Mouse (Mus musculus) adrenal gland, adult 18-20 months (tissue): ENCODE measurements around the gene Rbms1. TPM values are rescaled to one million over a fixed set of nuclear protein-coding genes. Genes with fewer than 3 reads are reported as not detected.

ENCODE experiments used
- DNase-seq, 2 experiments: peaks; one replicate each; pipeline ENCODE4 v3.0.0; 2021 to 2022; ENCODE audit warnings: low spot score in 2 of 2
- long read RNA-seq, 2 experiments: library from polyadenylated mRNA; stranded (forward); transcript quantifications; one replicate each; pipeline ENCODE4 v2.0.0; 2021
- total RNA-seq, 2 experiments: library from RNA; stranded (reverse); gene quantifications; 1 replicate in 1 of 2; 2 replicates in 1 of 2; pipeline ENCODE4 v1.2.3; 2021

The Rbms1 gene
- total RNA-seq: 10 to 100 TPM; 43.4 to 51.9 TPM
- long read RNA-seq, experiment 1, full-length matches to known transcripts: 10 of 33 reads
- long read RNA-seq, experiment 1, partial matches to known transcripts: 1 of 33 reads
- long read RNA-seq, experiment 1, other reads (novel, unspliced or antisense): 22 of 33 reads
- long read RNA-seq, experiment 2, full-length matches to known transcripts: 12 of 49 reads
- long read RNA-seq, experiment 2, partial matches to known transcripts: 1 of 49 reads
- long read RNA-seq, experiment 2, other reads (novel, unspliced or antisense): 36 of 49 reads

- DNase-seq: peak; percentile 67 to 70
Observed at GRCm38 (mm10) chr2:60962671-60963421, at the start of gene Rbms1. Gene Rbms1, minus strand, starts transcription at chr2:60963192.

- DNase-seq: no peak
Observed at GRCm38 (mm10) chr2:61012249-61012828, 49.3 kb upstream of the Rbms1 start.

- no peak for DNase-seq
Observed at GRCm38 (mm10) chr2:60986286-60986685, 23.3 kb upstream of the Rbms1 start.

- DNase-seq: no peak
Observed at GRCm38 (mm10) chr2:60978538-60979313, 15.7 kb upstream of the Rbms1 start.

GRCm38 (mm10) chr2:60972189-60972814, 9.3 kb upstream of the Rbms1 start:
- DNase-seq: no peak

- DNase-seq: no peak
Observed at GRCm38 (mm10) chr2:60963616-60964015, 624 bp upstream of the Rbms1 start.

GRCm38 (mm10) chr2:60962001-60962670, 856 bp downstream of the Rbms1 start:
- peak; percentile 61 for DNase-seq

GRCm38 (mm10) chr2:60961281-60961680, 1.7 kb downstream of the Rbms1 start:
- no peak for DNase-seq

GRCm38 (mm10) chr2:60948241-60948640, 14.8 kb downstream of the Rbms1 start:
- no peak for DNase-seq

GRCm38 (mm10) chr2:60947817-60948216, 15.2 kb downstream of the Rbms1 start:
- no peak for DNase-seq

GRCm38 (mm10) chr2:60940454-60940961, 22.5 kb downstream of the Rbms1 start:
- peak; percentile 10 to 27 for DNase-seq

GRCm38 (mm10) chr2:60939957-60940356, 23.0 kb downstream of the Rbms1 start:
- DNase-seq: no peak

GRCm38 (mm10) chr2:60936910-60937309, 26.1 kb downstream of the Rbms1 start:
- no peak for DNase-seq

- no peak for DNase-seq
Observed at GRCm38 (mm10) chr2:60928948-60929347, 34.0 kb downstream of the Rbms1 start.

GRCm38 (mm10) chr2:60927906-60928775, 34.9 kb downstream of the Rbms1 start:
- DNase-seq: no peak

- no peak for DNase-seq
Observed at GRCm38 (mm10) chr2:60925063-60925462, 37.9 kb downstream of the Rbms1 start.

- DNase-seq: no peak
Observed at GRCm38 (mm10) chr2:60923756-60924544, 39.0 kb downstream of the Rbms1 start.

GRCm38 (mm10) chr2:60923111-60923510, 39.9 kb downstream of the Rbms1 start:
- DNase-seq: no peak
